Mouse (Mus musculus): ENCODE measurements around the gene Zfp644. TPM values are rescaled to one million over a fixed set of nuclear protein-coding genes. Genes with fewer than 3 reads are reported as not detected.

The Zfp644 gene
- total and polyA plus RNA-seq, 2 experiments from 2014 or later = 66.8 to 67.7 TPM

- H3K9me3 ChIP-seq (ENCODE audit: low read length) = no peaks in the 10 kb centered on the region
- H3K36me3 ChIP-seq (ENCODE audit: insufficient read depth, low read length) = no peaks in the 10 kb centered on the region; the same call in 1 of the 2 replicates
- no peak for TF ChIP-seq CTCF (IDR thresholded peaks at IDR 0.05; ENCODE audit: low read depth)
- H3K27me3 ChIP-seq (ENCODE audit: insufficient read depth, low read length) = no peaks in the 10 kb centered on the region
- H3K4me3 ChIP-seq (ENCODE audit: low read length) = no peak overlapping the region
- H3K9ac ChIP-seq (replicated peaks; ENCODE audit: low read length) = no peak overlapping the region
- 94% methylated on average over 11 of the region's 11 CpGs for WGBS
- H3K4me1 ChIP-seq (ENCODE audit: insufficient read depth, low read length) = no peaks in the 10 kb centered on the region
- no peak overlapping the region for H3K4me2 ChIP-seq (ENCODE audit: low read depth, low read length)
- ATAC-seq (no peak), DNase-seq (ENCODE audit: low spot score) (no peak)
- H3K27ac ChIP-seq = no peak overlapping the region
These were observed 107.4 kb downstream of the Zfp644 start for GRCm38 (mm10) chr5:106589670-106590069.

- Histone ChIP-seq H3K9ac (replicated peaks; ENCODE audit: low read length) (no peak overlapping the region), H3K27ac (no peak overlapping the region), H3K4me2 (ENCODE audit: low read depth, low read length) (no peak overlapping the region), H3K9me3 (ENCODE audit: low read length) (no peaks in the 10 kb centered on the region), H3K4me1 (ENCODE audit: insufficient read depth, low read length) (no peaks in the 10 kb centered on the region), H3K4me3 (ENCODE audit: low read length) (no peak overlapping the region), H3K27me3 (ENCODE audit: insufficient read depth, low read length) (no peaks in the 10 kb centered on the region), H3K36me3 (ENCODE audit: insufficient read depth, low read length) (no peaks in the 10 kb centered on the region; the same call in 1 of the 2 replicates)
- WGBS = 94% methylated on average over 9 of the region's 9 CpGs
- TF ChIP-seq CTCF (IDR thresholded peaks at IDR 0.05; ENCODE audit: low read depth) = no peak
- DNase-seq (ENCODE audit: low spot score) (no peak), ATAC-seq (no peak)
These were observed 108.1 kb downstream of the Zfp644 start for GRCm38 (mm10) chr5:106589006-106589405.

- no peak overlapping the region for H3K4me2 ChIP-seq (ENCODE audit: low read depth, low read length)
- ATAC-seq (no peak), DNase-seq (ENCODE audit: low spot score) (no peak)
- H3K27me3 ChIP-seq (ENCODE audit: insufficient read depth, low read length) = no peaks in the 10 kb centered on the region
- no peak overlapping the region for H3K4me3 ChIP-seq (ENCODE audit: low read length)
- H3K4me1 ChIP-seq (ENCODE audit: insufficient read depth, low read length) = no peaks in the 10 kb centered on the region
- no peaks in the 10 kb centered on the region for H3K36me3 ChIP-seq (ENCODE audit: insufficient read depth, low read length)
- no peak overlapping the region for H3K9ac ChIP-seq (replicated peaks; ENCODE audit: low read length)
- H3K9me3 ChIP-seq (ENCODE audit: low read length) = no peaks in the 10 kb centered on the region
- no peak overlapping the region for H3K27ac ChIP-seq
- 83% methylated on average over 7 of the region's 7 CpGs for WGBS
- TF ChIP-seq CTCF (IDR thresholded peaks at IDR 0.05; ENCODE audit: low read depth) = no peak
These were observed 116.1 kb downstream of the Zfp644 start for GRCm38 (mm10) chr5:106580943-106581342.

- no peak overlapping the region for H3K4me2 ChIP-seq (ENCODE audit: low read depth, low read length)
- no peak overlapping the region for H3K4me3 ChIP-seq (ENCODE audit: low read length)
- H3K36me3 ChIP-seq (ENCODE audit: insufficient read depth, low read length) = no peaks in the 10 kb centered on the region
- no peak for TF ChIP-seq CTCF (IDR thresholded peaks at IDR 0.05; ENCODE audit: low read depth)
- no peaks in the 10 kb centered on the region for H3K9me3 ChIP-seq (ENCODE audit: low read length)
- no peaks in the 10 kb centered on the region for H3K4me1 ChIP-seq (ENCODE audit: insufficient read depth, low read length)
- 48% methylated on average over 9 of the region's 9 CpGs for WGBS
- DNase-seq (ENCODE audit: low spot score) = peak; percentile 17
- no peak overlapping the region for H3K9ac ChIP-seq (replicated peaks; ENCODE audit: low read length)
- 0 out of 2 replicates have a peak, but pooled peaks cover 7% of the 10 kb centered on the region for H3K27me3 ChIP-seq (ENCODE audit: insufficient read depth, low read length)
- H3K27ac ChIP-seq = no peak overlapping the region
- ATAC-seq = no peak
These were observed 119.7 kb downstream of the Zfp644 start for GRCm38 (mm10) chr5:106577237-106577888.

GRCm38 (mm10) chr5:106575098-106575497, 122.0 kb downstream of the Zfp644 start:
- Histone ChIP-seq H3K4me1 (ENCODE audit: insufficient read depth, low read length) (no peaks in the 10 kb centered on the region), H3K27ac (no peak overlapping the region), H3K9ac (replicated peaks; ENCODE audit: low read length) (peak overlapping the region; percentile 55; the same call in 1 of the 2 replicates), H3K4me2 (ENCODE audit: low read depth, low read length) (peak overlapping the region; percentile 99), H3K9me3 (ENCODE audit: low read length) (no peaks in the 10 kb centered on the region), H3K4me3 (ENCODE audit: low read length) (peak overlapping the region; percentile 59), H3K27me3 (ENCODE audit: insufficient read depth, low read length) (0 out of 2 replicates have a peak, but pooled peaks cover 9% of the 10 kb centered on the region), H3K36me3 (ENCODE audit: insufficient read depth, low read length) (no peaks in the 10 kb centered on the region)
- ATAC-seq = peak; percentile 15; the same call in 1 of the 2 replicates
- no peak for DNase-seq (ENCODE audit: low spot score)
- TF ChIP-seq CTCF (IDR thresholded peaks at IDR 0.05; ENCODE audit: low read depth) = no peak
- 28% methylated on average over 4 of the region's 4 CpGs for WGBS

GRCm38 (mm10) chr5:106574560-106574946, 122.5 kb downstream of the Zfp644 start:
- H3K27me3 ChIP-seq (ENCODE audit: insufficient read depth, low read length) = 0 out of 2 replicates have a peak, but pooled peaks cover 9% of the 10 kb centered on the region
- H3K27ac ChIP-seq = no peak overlapping the region

More at GRCm38 (mm10) chr5:106574560-106574946, 122.5 kb downstream of the Zfp644 start:
- no peaks in the 10 kb centered on the region for H3K4me1 ChIP-seq (ENCODE audit: insufficient read depth, low read length)
- peak; percentile 38 for TF ChIP-seq CTCF (IDR thresholded peaks at IDR 0.05; ENCODE audit: low read depth)
- peak; percentile 94 for ATAC-seq
- peak; percentile 87 for DNase-seq (ENCODE audit: low spot score)
- H3K9me3 ChIP-seq (ENCODE audit: low read length) = no peaks in the 10 kb centered on the region
- peak overlapping the region; percentile 99 for H3K4me2 ChIP-seq (ENCODE audit: low read depth, low read length)
- H3K9ac ChIP-seq (replicated peaks; ENCODE audit: low read length) = peak overlapping the region; percentile 55
- peak overlapping the region; percentile 59 for H3K4me3 ChIP-seq (ENCODE audit: low read length)
- no peaks in the 10 kb centered on the region for H3K36me3 ChIP-seq (ENCODE audit: insufficient read depth, low read length)
- 1% methylated on average over 40 of the region's 45 CpGs for WGBS
